Mouse (Mus musculus): ENCODE results near the gene Vmn2r117. TPM values are rescaled to one million over a fixed set of nuclear protein-coding genes. Genes with fewer than 3 reads are reported as not detected.
A peak's percentile ranks its signal among the peaks of the same experiment; 100 is the strongest.
"Not testable (repeated sequence)": the region's sequence is repeated elsewhere in the genome, so short reads cannot be mapped to it uniquely, and the experiment has no call there.

Gene Vmn2r117
- polyA plus RNA-seq (2016; fragmentation: Nextera tagmentation; extraction: Ambion mirVana) = not detected in 2 replicates

GRCm38 (mm10) chr17:23479599-23479998 is at the start of gene Vmn2r117:
Vmn2r117 (minus strand) TSS chr17:23479699.
- ATAC-seq (ENCODE audit: low FRiP score, low read depth); H3K9me3 ChIP-seq; H3K36me3 ChIP-seq; H3K4me2 ChIP-seq (replicated peaks); H3K9ac ChIP-seq (replicated peaks); H3K4me1 ChIP-seq; H3K27me3 ChIP-seq; H3K27ac ChIP-seq (replicated peaks); H3K4me3 ChIP-seq: not testable (repeated sequence)
- 67% methylated on average over 1 of the region's 1 CpGs for WGBS

- not testable (repeated sequence) for H3K9me3 ChIP-seq; ATAC-seq (ENCODE audit: low FRiP score, low read depth); H3K27ac ChIP-seq (replicated peaks); H3K4me2 ChIP-seq (replicated peaks); H3K9ac ChIP-seq (replicated peaks); H3K27me3 ChIP-seq; H3K36me3 ChIP-seq; H3K4me3 ChIP-seq; H3K4me1 ChIP-seq
- 76% methylated on average over 30 of the region's 30 CpGs for WGBS
Measured at GRCm38 (mm10) chr17:23522941-23523732, 43.6 kb upstream of the Vmn2r117 start.

GRCm38 (mm10) chr17:23518701-23519423 is 39.4 kb upstream of the Vmn2r117 start:
- Histone ChIP-seq H3K9ac (replicated peaks) (no peak overlapping the region), H3K27me3 (no peaks in the 10 kb centered on the region), H3K4me1 (no peaks in the 10 kb centered on the region), H3K4me3 (no peak overlapping the region), H3K9me3 (no peaks in the 10 kb centered on the region; the same call in 1 of the 2 replicates), H3K27ac (replicated peaks) (no peak overlapping the region), H3K4me2 (replicated peaks) (no peak overlapping the region), H3K36me3 (no peaks in the 10 kb centered on the region)
- WGBS = 67% methylated on average over 2 of the region's 2 CpGs
- ATAC-seq (ENCODE audit: low FRiP score, low read depth) = peak; percentile 34; the same call in 1 of the 2 replicates

- peak; percentile 47; the same call in 1 of the 2 replicates for ATAC-seq (ENCODE audit: low FRiP score, low read depth)
- no peaks in the 10 kb centered on the region for H3K36me3 ChIP-seq
Measured at GRCm38 (mm10) chr17:23433150-23433679, 46.3 kb downstream of the Vmn2r117 start.

More at GRCm38 (mm10) chr17:23433150-23433679, 46.3 kb downstream of the Vmn2r117 start:
- 80% methylated on average over 6 of the region's 6 CpGs for WGBS
- no peaks in the 10 kb centered on the region for H3K4me1 ChIP-seq
- no peak overlapping the region for H3K9ac ChIP-seq (replicated peaks)
- H3K27me3 ChIP-seq = no peaks in the 10 kb centered on the region
- H3K4me3 ChIP-seq = no peak overlapping the region
- no peak overlapping the region for H3K4me2 ChIP-seq (replicated peaks)
- H3K27ac ChIP-seq (replicated peaks) = no peak overlapping the region
- H3K9me3 ChIP-seq = peaks cover 10% of the 10 kb centered on the region

Other genes with a start within 250 kb of the Vmn2r117 start
- not detected in 2 replicates for gene Vmn2r114, start 167.2 kb downstream of the Vmn2r117 start, polyA plus RNA-seq (2016; fragmentation: Nextera tagmentation; extraction: Ambion mirVana)
- gene Vmn2r115, start 136.0 kb downstream of the Vmn2r117 start, polyA plus RNA-seq (2016; fragmentation: Nextera tagmentation; extraction: Ambion mirVana) = not detected in 2 replicates
- not detected in 2 replicates for gene Vmn2r116, start 95.1 kb downstream of the Vmn2r117 start, polyA plus RNA-seq (2016; fragmentation: Nextera tagmentation; extraction: Ambion mirVana)
- 21.8 and 22.4 TPM in 2 replicates for gene Zfp213, start 84.5 kb upstream of the Vmn2r117 start, polyA plus RNA-seq (2016; fragmentation: Nextera tagmentation; extraction: Ambion mirVana)
- 24.1 and 25.9 TPM in 2 replicates for gene Zfp13, start 119.8 kb upstream of the Vmn2r117 start, polyA plus RNA-seq (2016; fragmentation: Nextera tagmentation; extraction: Ambion mirVana)
- gene Zscan10, start 121.2 kb upstream of the Vmn2r117 start, polyA plus RNA-seq (2016; fragmentation: Nextera tagmentation; extraction: Ambion mirVana) = 0.16 TPM in 1 of 2 replicates, not detected in the other
- gene Mmp25, start 165.6 kb upstream of the Vmn2r117 start, polyA plus RNA-seq (2016; fragmentation: Nextera tagmentation; extraction: Ambion mirVana) = 1.5 and 1.7 TPM in 2 replicates
- gene Bicdl2, start 180.8 kb upstream of the Vmn2r117 start, polyA plus RNA-seq (2016; fragmentation: Nextera tagmentation; extraction: Ambion mirVana) = 0.14 and 0.26 TPM in 2 replicates
- gene Hcfc1r1, start 193.9 kb upstream of the Vmn2r117 start, polyA plus RNA-seq (2016; fragmentation: Nextera tagmentation; extraction: Ambion mirVana) = 52.2 and 52.8 TPM in 2 replicates
- gene Thoc6, start 194.2 kb upstream of the Vmn2r117 start, polyA plus RNA-seq (2016; fragmentation: Nextera tagmentation; extraction: Ambion mirVana) = 46.7 and 48.5 TPM in 2 replicates
- gene Tnfrsf12a, start 197.8 kb upstream of the Vmn2r117 start, polyA plus RNA-seq (2016; fragmentation: Nextera tagmentation; extraction: Ambion mirVana) = 2.2 and 2.5 TPM in 2 replicates
- gene Cldn6, start 199.6 kb upstream of the Vmn2r117 start, polyA plus RNA-seq (2016; fragmentation: Nextera tagmentation; extraction: Ambion mirVana) = 1.7 and 2.8 TPM in 2 replicates
- gene Cldn9, start 204.3 kb upstream of the Vmn2r117 start, polyA plus RNA-seq (2016; fragmentation: Nextera tagmentation; extraction: Ambion mirVana) = 0.84 TPM in 2 replicates
- 0.14 TPM in 1 of 2 replicates, not detected in the other for gene 1520401A03Rik, start 243.1 kb upstream of the Vmn2r117 start, polyA plus RNA-seq (2016; fragmentation: Nextera tagmentation; extraction: Ambion mirVana)
- 36.9 and 40.8 TPM in 2 replicates for gene Pkmyt1, start 246.6 kb upstream of the Vmn2r117 start, polyA plus RNA-seq (2016; fragmentation: Nextera tagmentation; extraction: Ambion mirVana)